Mouse (Mus musculus): ENCODE data around the gene Igsf23.
A peak's percentile ranks its signal among the peaks of the same experiment; 100 is the strongest.
"Not testable (repeated sequence)": the region's sequence is repeated elsewhere in the genome, so short reads cannot be mapped to it uniquely, and the experiment has no call there.

The Igsf23 gene

GRCm38 (mm10) chr7:19935171-19935751 is 15.3 kb downstream of the Igsf23 start:
- DNase-seq: no peak

GRCm38 (mm10) chr7:19932877-19933809 is 17.4 kb downstream of the Igsf23 start:
- DNase-seq: peak; percentile 84

- no peak for DNase-seq
These were observed 18.3 kb downstream of the Igsf23 start for GRCm38 (mm10) chr7:19932133-19932876.

GRCm38 (mm10) chr7:19930481-19930880 is 20.1 kb downstream of the Igsf23 start:
- DNase-seq: not testable (repeated sequence)

GRCm38 (mm10) chr7:19928486-19928885 is 22.1 kb downstream of the Igsf23 start:
- DNase-seq: no peak

- DNase-seq: no peak
These were observed 23.6 kb downstream of the Igsf23 start for GRCm38 (mm10) chr7:19926849-19927480.

GRCm38 (mm10) chr7:19925376-19925775 is 25.2 kb downstream of the Igsf23 start:
- DNase-seq: no peak

- no peak for DNase-seq
These were observed 26.8 kb downstream of the Igsf23 start for GRCm38 (mm10) chr7:19923797-19924196.

- no peak for DNase-seq
These were observed 27.2 kb downstream of the Igsf23 start for GRCm38 (mm10) chr7:19923354-19923753.

- peak; percentile 83 for DNase-seq
These were observed 29.9 kb downstream of the Igsf23 start, which contains the start of gene Pvr for GRCm38 (mm10) chr7:19920506-19921261. TSS of gene Pvr (minus strand) at chr7:19921160.

- DNase-seq: no peak
These were observed 30.4 kb downstream of the Igsf23 start for GRCm38 (mm10) chr7:19920166-19920505.

GRCm38 (mm10) chr7:19914558-19914957 is 36.0 kb downstream of the Igsf23 start:
- no peak for DNase-seq

GRCm38 (mm10) chr7:19911695-19912524 is 38.6 kb downstream of the Igsf23 start:
- no peak for DNase-seq

GRCm38 (mm10) chr7:19911292-19911658 is 39.3 kb downstream of the Igsf23 start:
- DNase-seq: no peak

GRCm38 (mm10) chr7:19910421-19911291 is 39.9 kb downstream of the Igsf23 start:
- DNase-seq: peak; percentile 65

- no peak for DNase-seq
These were observed 60.7 kb downstream of the Igsf23 start for GRCm38 (mm10) chr7:19889881-19890280.

GRCm38 (mm10) chr7:19887849-19888248 is 62.7 kb downstream of the Igsf23 start, which contains the start of gene Ceacam19:
TSS of gene Ceacam19 (minus strand) at chr7:19887965.
- no peak for DNase-seq
